Mouse (Mus musculus): ENCODE data around the gene Mapk3. TPM values are rescaled to one million over a fixed set of nuclear protein-coding genes. Genes with fewer than 3 reads are reported as not detected.

Gene Mapk3
- 100 to 1,000 TPM; 144 to 277 TPM for polyA plus RNA-seq (2012; fragmentation: generic; extraction: Trizol)

DNA sequence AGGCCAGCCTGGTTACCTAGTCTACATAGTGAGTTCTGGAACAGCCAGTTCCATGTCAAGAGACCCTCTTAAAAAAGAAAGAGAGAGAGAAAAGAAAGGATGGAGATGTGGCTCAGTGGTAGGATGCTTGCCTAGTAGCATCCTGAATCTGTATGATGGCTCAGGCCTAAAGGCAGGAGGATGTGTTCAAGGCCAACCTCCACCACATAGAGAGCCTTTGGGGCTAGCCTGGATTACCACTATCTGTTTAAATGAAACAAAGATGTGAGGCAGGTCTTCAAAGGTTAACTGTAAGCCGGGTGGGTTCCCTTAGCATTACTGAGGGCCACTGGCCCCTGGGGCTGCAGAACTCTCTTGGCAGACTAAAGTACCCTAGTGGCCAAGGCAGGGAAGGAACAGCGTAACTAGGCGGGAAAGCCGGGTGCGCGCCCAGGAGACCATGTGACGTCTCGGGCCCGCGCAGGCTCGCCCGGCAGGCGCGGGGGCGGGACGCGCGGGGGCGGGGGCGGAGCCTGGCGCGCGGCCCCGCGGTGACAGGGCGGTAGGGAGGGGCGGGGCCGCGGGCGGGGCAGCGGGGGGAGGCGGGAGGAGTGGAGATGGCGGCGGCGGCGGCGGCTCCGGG is at the start of gene Mapk3:
Mapk3 (plus strand) TSS at position 552 of the 622 bp plus-strand sequence.

GRCm38 (mm10) chr7:126766201-126766600 is 6.8 kb downstream of the Mapk3 start, which contains the start of gene Gdpd3:
TSS of gene Gdpd3 (plus strand) at chr7:126766334.

DNA sequence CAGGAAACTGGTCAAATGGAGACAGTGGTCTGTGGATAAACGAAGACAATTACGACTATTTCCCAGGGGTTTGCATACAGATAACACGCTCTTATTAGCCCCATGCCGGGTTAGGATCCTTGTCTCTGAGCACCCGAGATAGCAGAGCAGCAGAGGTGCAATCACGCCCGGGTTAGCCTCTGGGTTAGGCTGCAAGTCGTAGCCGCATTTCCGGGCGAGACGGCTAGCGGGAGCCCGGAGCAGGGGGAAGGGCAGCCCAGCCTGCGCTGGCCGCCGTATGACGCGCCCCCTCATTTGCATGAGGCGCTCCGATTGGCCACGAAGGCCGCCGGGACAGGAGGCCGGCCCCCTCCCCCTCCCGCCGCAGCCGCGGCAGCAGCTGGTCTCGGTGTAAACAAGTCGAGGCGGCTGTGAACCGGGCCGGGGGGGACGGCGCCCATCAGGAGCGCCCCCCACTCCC is 17.2 kb downstream of the Mapk3 start, which contains the start of gene Ypel3:
Ypel3 (plus strand) TSS at position 358 of the 460 bp plus-strand sequence.

GRCm38 (mm10) chr7:126780971-126781635 is 21.7 kb downstream of the Mapk3 start, which contains the start of gene Tbx6:
TSS of gene Tbx6 (plus strand) at chr7:126781483.

GRCm38 (mm10) chr7:126791851-126792720 is 32.7 kb downstream of the Mapk3 start, which contains the start of gene Ppp4c:
TSS of gene Ppp4c (minus strand) at chr7:126792496.

DNA sequence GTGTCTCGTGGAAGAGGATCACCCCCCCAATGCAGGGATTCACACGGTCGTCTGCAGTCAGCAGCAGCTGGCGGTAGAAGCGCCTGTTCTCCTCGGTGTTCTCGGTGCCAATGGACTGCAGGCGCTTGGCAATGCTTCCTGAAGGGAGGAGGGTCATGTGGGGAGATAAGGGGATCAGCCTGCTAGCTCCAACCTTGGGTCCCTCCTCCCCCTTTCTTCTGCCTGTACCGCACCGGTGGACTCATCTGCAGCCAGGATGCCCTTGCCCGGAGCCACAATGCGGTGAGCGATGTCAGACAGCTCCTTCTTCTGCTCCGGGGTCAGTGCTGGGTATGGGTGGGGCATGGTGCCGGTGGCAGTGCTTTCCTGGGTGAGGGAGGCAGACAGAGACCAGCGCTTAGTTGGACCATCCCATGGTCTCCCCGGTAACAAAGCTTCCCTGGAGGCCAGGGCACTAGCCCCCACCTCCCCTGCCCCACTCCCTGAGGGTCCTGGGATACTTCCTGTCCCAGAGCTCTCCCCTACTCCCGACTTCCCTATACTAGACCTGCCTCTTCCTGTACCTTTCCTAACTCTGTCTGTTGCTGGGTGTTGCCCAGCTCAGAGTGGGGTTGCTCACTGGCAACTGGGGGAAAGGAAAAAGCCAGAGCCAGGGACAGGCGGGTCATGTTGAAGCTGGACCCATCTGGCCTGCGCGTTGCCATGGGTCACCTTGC is 38.2 kb downstream of the Mapk3 start, which contains the start of gene Fam57b:
Fam57b (plus strand) TSS at position 258 of the 716 bp plus-strand sequence.

Other genes starting within 250 kb of the Mapk3 start
- 100 to 1,000 TPM in 1 of 2 experiments, 10 to 100 TPM in 1; 71.1 to 121 TPM for gene Eif3c, start 193.2 kb upstream of the Mapk3 start, polyA plus RNA-seq (2012; fragmentation: generic; extraction: Trizol)
- under 1 TPM; 0.28 to 0.60 TPM for gene Apobr, start 174.7 kb upstream of the Mapk3 start, polyA plus RNA-seq (2012; fragmentation: generic; extraction: Trizol)
- gene Cln3, start 173.8 kb upstream of the Mapk3 start, polyA plus RNA-seq (2012; fragmentation: generic; extraction: Trizol): under 1 TPM; 0.26 to 0.27 TPM
- not detected for gene Il27, start 164.7 kb upstream of the Mapk3 start, polyA plus RNA-seq (2012; fragmentation: generic; extraction: Trizol)
- 100 to 1,000 TPM in 1 of 2 experiments, 10 to 100 TPM in 1; 12.1 to 109 TPM for gene Nupr1, start 128.7 kb upstream of the Mapk3 start, polyA plus RNA-seq (2012; fragmentation: generic; extraction: Trizol)
- 10 to 100 TPM; 24.3 to 64.3 TPM for gene Sgf29, start 110.3 kb upstream of the Mapk3 start, polyA plus RNA-seq (2012; fragmentation: generic; extraction: Trizol)
- gene Sult1a1, start 83.2 kb upstream of the Mapk3 start, polyA plus RNA-seq (2012; fragmentation: generic; extraction: Trizol): 10 to 100 TPM in 1 of 2 experiments, under 1 TPM in 1; 0.02 to 11.3 TPM
- 100 to 1,000 TPM in 1 of 2 experiments, 10 to 100 TPM in 1; 72.6 to 201 TPM for gene Bola2, start 64.2 kb upstream of the Mapk3 start, polyA plus RNA-seq (2012; fragmentation: generic; extraction: Trizol)
- gene Slx1b, start 63.8 kb upstream of the Mapk3 start, polyA plus RNA-seq (2012; fragmentation: generic; extraction: Trizol): 1 to 10 TPM; 5.3 to 7.8 TPM
- 1 to 10 TPM; 4.1 to 4.4 TPM for gene Coro1a, start 51.8 kb upstream of the Mapk3 start, polyA plus RNA-seq (2012; fragmentation: generic; extraction: Trizol)
- 1 to 10 TPM in 1 of 2 experiments, under 1 TPM in 1; 0.20 to 4.2 TPM for gene Gdpd3, start 6.7 kb downstream of the Mapk3 start, polyA plus RNA-seq (2012; fragmentation: generic; extraction: Trizol)
- 100 to 1,000 TPM in 1 of 2 experiments, 10 to 100 TPM in 1; 18.7 to 138 TPM for gene Ypel3, start 17.4 kb downstream of the Mapk3 start, polyA plus RNA-seq (2012; fragmentation: generic; extraction: Trizol)
- under 1 TPM; 0.01 to 0.58 TPM for gene Tbx6, start 21.9 kb downstream of the Mapk3 start, polyA plus RNA-seq (2012; fragmentation: generic; extraction: Trizol)
- 100 to 1,000 TPM; 126 TPM for gene Ppp4c, start 32.9 kb downstream of the Mapk3 start, polyA plus RNA-seq (2012; fragmentation: generic; extraction: Trizol)
- under 1 TPM; 0.08 TPM for gene Fam57b, start 38.1 kb downstream of the Mapk3 start, polyA plus RNA-seq (2012; fragmentation: generic; extraction: Trizol)
- gene 4930451I11Rik, start 72.0 kb downstream of the Mapk3 start, polyA plus RNA-seq (2012; fragmentation: generic; extraction: Trizol): not detected
- gene Doc2a, start 87.8 kb downstream of the Mapk3 start, polyA plus RNA-seq (2012; fragmentation: generic; extraction: Trizol): not detected
- gene Hirip3, start 102.4 kb downstream of the Mapk3 start, polyA plus RNA-seq (2012; fragmentation: generic; extraction: Trizol): 10 to 100 TPM; 10.8 to 24.2 TPM
- 10 to 100 TPM; 65.9 to 98.4 TPM for gene Ino80e, start 102.8 kb downstream of the Mapk3 start, polyA plus RNA-seq (2012; fragmentation: generic; extraction: Trizol)
- 10 to 100 TPM; 10.1 to 53.2 TPM for gene Taok2, start 125.1 kb downstream of the Mapk3 start, polyA plus RNA-seq (2012; fragmentation: generic; extraction: Trizol)
- gene Tmem219, start 163.3 kb downstream of the Mapk3 start, polyA plus RNA-seq (2012; fragmentation: generic; extraction: Trizol): 10 to 100 TPM; 27.0 to 35.9 TPM
- 10 to 100 TPM in 1 of 2 experiments, 1 to 10 TPM in 1; 5.7 to 11.3 TPM for gene Kctd13, start 169.3 kb downstream of the Mapk3 start, polyA plus RNA-seq (2012; fragmentation: generic; extraction: Trizol)
- under 1 TPM; 0.02 to 0.05 TPM for gene Asphd1, start 190.0 kb downstream of the Mapk3 start, polyA plus RNA-seq (2012; fragmentation: generic; extraction: Trizol)
- under 1 TPM; 0.04 to 0.25 TPM for gene Sez6l2, start 191.0 kb downstream of the Mapk3 start, polyA plus RNA-seq (2012; fragmentation: generic; extraction: Trizol)
- gene Cdipt, start 216.3 kb downstream of the Mapk3 start, polyA plus RNA-seq (2012; fragmentation: generic; extraction: Trizol): 10 to 100 TPM; 88.2 to 97.1 TPM
- under 1 TPM; 0.47 to 0.64 TPM for gene Cdiptos, start 216.5 kb downstream of the Mapk3 start, polyA plus RNA-seq (2012; fragmentation: generic; extraction: Trizol)